Mouse (Mus musculus): ENCODE measurements around the gene Krtap1-3. TPM values are rescaled to one million over a fixed set of nuclear protein-coding genes. Genes with fewer than 3 reads are reported as not detected.

Gene Krtap1-3
- polyA plus RNA-seq, 1 experiment from 2014 or later: not detected

DNA sequence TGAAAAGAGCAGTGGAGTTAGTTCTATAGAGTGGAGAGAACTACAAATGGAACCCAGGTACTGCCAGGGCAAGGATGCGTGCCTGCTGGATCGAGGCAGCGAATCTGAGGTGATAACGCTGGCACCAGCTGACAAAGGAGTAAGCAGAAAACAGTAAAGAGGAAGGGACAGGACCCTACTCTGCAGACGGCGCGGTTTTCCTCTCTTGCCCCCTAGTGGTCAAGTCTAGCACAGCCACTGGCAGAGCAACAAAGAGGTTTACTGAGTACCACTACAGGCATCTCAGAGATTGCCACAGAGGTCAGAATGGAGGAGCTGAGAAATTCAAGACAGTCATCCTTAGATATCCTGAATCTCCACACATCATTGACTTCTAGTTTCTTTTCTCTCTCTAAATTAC lies 17.0 kb downstream of the Krtap1-3 start:
- peak; percentile 70; the same call in 1 of the 2 replicates for ATAC-seq (ENCODE audit: low read depth)
- 1% methylated on average over 7 of the region's 7 CpGs for WGBS
- Histone ChIP-seq H3K27me3 (ENCODE audit: control insufficient read depth, insufficient read depth, low read depth, low read length) (no peaks in the 10 kb centered on the region), H3K9me3 (ENCODE audit: control insufficient read depth, low read length) (no peaks in the 10 kb centered on the region), H3K4me3 (ENCODE audit: low read length) (no peak overlapping the region), H3K27ac (ENCODE audit: low read length) (no peak overlapping the region), H3K4me1 (replicated peaks; ENCODE audit: control insufficient read depth, insufficient read depth, low read length) (0 out of 2 replicates have a peak, but pooled peaks cover 2% of the 10 kb centered on the region), H3K9ac (ENCODE audit: low read length) (peak overlapping the region; percentile 49; the same call in 1 of the 2 replicates), H3K36me3 (ENCODE audit: control insufficient read depth, insufficient read depth, low read length) (no peaks in the 10 kb centered on the region), H3K4me2 (ENCODE audit: low read depth, low read length) (peak overlapping the region; percentile 39)

DNA sequence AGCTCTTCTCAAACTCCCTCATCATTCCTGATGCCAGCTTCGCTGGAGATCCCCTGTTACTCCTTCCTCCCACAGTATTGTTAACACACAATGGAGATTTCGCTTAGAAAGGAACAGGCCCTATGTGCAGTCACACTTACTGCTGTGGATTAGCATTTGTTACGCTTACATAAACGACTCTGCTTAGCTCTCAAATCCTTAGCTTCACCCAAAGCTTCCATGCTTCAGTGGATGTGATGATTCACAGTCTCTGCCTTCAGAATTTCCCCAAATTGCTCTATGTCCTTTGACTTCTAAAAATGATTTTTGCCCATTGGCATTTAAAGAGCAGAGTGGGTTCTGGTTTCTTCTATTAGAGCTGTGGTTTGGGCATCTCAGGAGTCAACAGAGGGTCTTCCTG lies 18.0 kb downstream of the Krtap1-3 start:
- H3K27ac ChIP-seq (ENCODE audit: low read length): no peak overlapping the region
- no peaks in the 10 kb centered on the region for H3K36me3 ChIP-seq (ENCODE audit: control insufficient read depth, insufficient read depth, low read length)
- 0 out of 2 replicates have a peak, but pooled peaks cover 2% of the 10 kb centered on the region for H3K4me1 ChIP-seq (replicated peaks; ENCODE audit: control insufficient read depth, insufficient read depth, low read length)
- H3K9me3 ChIP-seq (ENCODE audit: control insufficient read depth, low read length): no peaks in the 10 kb centered on the region
- WGBS: 54% methylated on average over 4 of the region's 4 CpGs
- H3K9ac ChIP-seq (ENCODE audit: low read length): no peak overlapping the region
- H3K27me3 ChIP-seq (ENCODE audit: control insufficient read depth, insufficient read depth, low read depth, low read length): no peaks in the 10 kb centered on the region
- no peak overlapping the region for H3K4me2 ChIP-seq (ENCODE audit: low read depth, low read length)
- H3K4me3 ChIP-seq (ENCODE audit: low read length): no peak overlapping the region
- ATAC-seq (ENCODE audit: low read depth): no peak

- H3K4me3 ChIP-seq (ENCODE audit: low read length): no peak within 1 kb of the TSS
- no peaks in the 10 kb centered on the region for H3K36me3 ChIP-seq (ENCODE audit: control insufficient read depth, insufficient read depth, low read length)
- H3K9me3 ChIP-seq (ENCODE audit: control insufficient read depth, low read length): no peaks in the 10 kb centered on the region
- no peak within 1 kb of the TSS for H3K4me2 ChIP-seq (ENCODE audit: low read depth, low read length)
- no peaks in the 10 kb centered on the region for H3K4me1 ChIP-seq (replicated peaks; ENCODE audit: control insufficient read depth, insufficient read depth, low read length)
- 91% methylated on average over 7 of the region's 7 CpGs for WGBS
- H3K27me3 ChIP-seq (ENCODE audit: control insufficient read depth, insufficient read depth, low read depth, low read length): no peaks in the 10 kb centered on the region
- no peak for ATAC-seq (ENCODE audit: low read depth)
- no peak within 1 kb of the TSS for H3K9ac ChIP-seq (ENCODE audit: low read length)
- H3K27ac ChIP-seq (ENCODE audit: low read length): no peak within 1 kb of the TSS
These were observed 24.6 kb downstream of the Krtap1-3 start, which contains the start of gene Krtap3-1 for GRCm38 (mm10) chr11:99566530-99566929. Gene Krtap3-1, minus strand, starts transcription at chr11:99566630.

DNA sequence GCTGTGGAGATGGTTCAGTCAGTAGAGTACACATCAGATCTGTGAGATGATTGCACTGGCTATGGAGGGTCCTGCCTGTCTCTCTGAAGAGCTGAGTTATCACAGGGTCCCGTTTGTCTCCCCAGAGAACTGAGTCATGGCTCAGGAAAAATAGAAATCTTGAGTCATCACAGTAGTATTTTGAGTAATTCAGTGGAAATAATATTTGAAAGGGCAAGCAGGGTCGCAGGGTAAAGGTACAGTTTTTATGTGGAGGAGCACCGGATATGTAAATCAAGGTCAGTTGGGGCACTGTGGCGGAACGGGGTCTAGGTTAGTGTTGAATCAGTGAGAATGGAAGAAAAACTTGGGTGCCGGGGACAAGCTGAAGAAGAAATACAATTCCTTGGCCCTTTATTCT lies 28.6 kb downstream of the Krtap1-3 start:
- ATAC-seq (ENCODE audit: low read depth): no peak
- WGBS: 73% methylated on average over 6 of the region's 6 CpGs
- Histone ChIP-seq H3K9ac (ENCODE audit: low read length) (no peak overlapping the region), H3K9me3 (ENCODE audit: control insufficient read depth, low read length) (no peaks in the 10 kb centered on the region), H3K27ac (ENCODE audit: low read length) (no peak overlapping the region), H3K4me2 (ENCODE audit: low read depth, low read length) (no peak overlapping the region), H3K36me3 (ENCODE audit: control insufficient read depth, insufficient read depth, low read length) (no peaks in the 10 kb centered on the region), H3K27me3 (ENCODE audit: control insufficient read depth, insufficient read depth, low read depth, low read length) (no peaks in the 10 kb centered on the region), H3K4me3 (ENCODE audit: low read length) (no peak overlapping the region), H3K4me1 (replicated peaks; ENCODE audit: control insufficient read depth, insufficient read depth, low read length) (no peaks in the 10 kb centered on the region)

GRCm38 (mm10) chr11:99559366-99559765 lies 31.8 kb downstream of the Krtap1-3 start, which contains the start of gene Gm11939:
Gene Gm11939, minus strand, starts transcription at chr11:99559466.
- H3K9ac ChIP-seq (ENCODE audit: low read length): no peak within 1 kb of the TSS

GRCm38 (mm10) chr11:99557976-99558745 lies 33.0 kb downstream of the Krtap1-3 start:
- ATAC-seq (ENCODE audit: low read depth): no peak

More at GRCm38 (mm10) chr11:99559366-99559765, 31.8 kb downstream of the Krtap1-3 start, which contains the start of gene Gm11939:
- ATAC-seq (ENCODE audit: low read depth): no peak
- Histone ChIP-seq H3K27me3 (ENCODE audit: control insufficient read depth, insufficient read depth, low read depth, low read length) (no peaks in the 10 kb centered on the region), H3K4me3 (ENCODE audit: low read length) (no peak within 1 kb of the TSS), H3K27ac (ENCODE audit: low read length) (no peak within 1 kb of the TSS), H3K9me3 (ENCODE audit: control insufficient read depth, low read length) (no peaks in the 10 kb centered on the region), H3K36me3 (ENCODE audit: control insufficient read depth, insufficient read depth, low read length) (no peaks in the 10 kb centered on the region), H3K4me1 (replicated peaks; ENCODE audit: control insufficient read depth, insufficient read depth, low read length) (no peaks in the 10 kb centered on the region), H3K4me2 (ENCODE audit: low read depth, low read length) (no peak within 1 kb of the TSS)
- 82% methylated on average over 9 of the region's 9 CpGs for WGBS

GRCm38 (mm10) chr11:99556753-99557152 lies 34.4 kb downstream of the Krtap1-3 start, which contains the start of gene Krtap3-2:
Gene Krtap3-2, minus strand, starts transcription at chr11:99556853.
- H3K9ac ChIP-seq (ENCODE audit: low read length): no peak within 1 kb of the TSS
- WGBS: 76% methylated on average over 2 of the region's 2 CpGs
- H3K4me1 ChIP-seq (replicated peaks; ENCODE audit: control insufficient read depth, insufficient read depth, low read length): no peaks in the 10 kb centered on the region
- H3K4me3 ChIP-seq (ENCODE audit: low read length): no peak within 1 kb of the TSS
- H3K27me3 ChIP-seq (ENCODE audit: control insufficient read depth, insufficient read depth, low read depth, low read length): no peaks in the 10 kb centered on the region
- H3K36me3 ChIP-seq (ENCODE audit: control insufficient read depth, insufficient read depth, low read length): no peaks in the 10 kb centered on the region
- no peak for ATAC-seq (ENCODE audit: low read depth)
- no peaks in the 10 kb centered on the region for H3K9me3 ChIP-seq (ENCODE audit: control insufficient read depth, low read length)
- H3K27ac ChIP-seq (ENCODE audit: low read length): no peak within 1 kb of the TSS
- no peak within 1 kb of the TSS for H3K4me2 ChIP-seq (ENCODE audit: low read depth, low read length)

More at GRCm38 (mm10) chr11:99557976-99558745, 33.0 kb downstream of the Krtap1-3 start:
- no peaks in the 10 kb centered on the region for H3K9me3 ChIP-seq (ENCODE audit: control insufficient read depth, low read length)
- no peak overlapping the region for H3K27ac ChIP-seq (ENCODE audit: low read length)
- H3K4me1 ChIP-seq (replicated peaks; ENCODE audit: control insufficient read depth, insufficient read depth, low read length): no peaks in the 10 kb centered on the region
- H3K4me2 ChIP-seq (ENCODE audit: low read depth, low read length): no peak overlapping the region
- 61% methylated on average over 3 of the region's 3 CpGs for WGBS
- H3K27me3 ChIP-seq (ENCODE audit: control insufficient read depth, insufficient read depth, low read depth, low read length): no peaks in the 10 kb centered on the region
- H3K4me3 ChIP-seq (ENCODE audit: low read length): no peak overlapping the region
- no peaks in the 10 kb centered on the region for H3K36me3 ChIP-seq (ENCODE audit: control insufficient read depth, insufficient read depth, low read length)
- H3K9ac ChIP-seq (ENCODE audit: low read length): no peak overlapping the region

- Histone ChIP-seq H3K27me3 (ENCODE audit: control insufficient read depth, insufficient read depth, low read depth, low read length) (no peaks in the 10 kb centered on the region), H3K4me2 (ENCODE audit: low read depth, low read length) (no peak overlapping the region), H3K4me3 (ENCODE audit: low read length) (no peak overlapping the region), H3K36me3 (ENCODE audit: control insufficient read depth, insufficient read depth, low read length) (no peaks in the 10 kb centered on the region), H3K9me3 (ENCODE audit: control insufficient read depth, low read length) (no peaks in the 10 kb centered on the region), H3K27ac (ENCODE audit: low read length) (no peak overlapping the region), H3K9ac (ENCODE audit: low read length) (no peak overlapping the region), H3K4me1 (replicated peaks; ENCODE audit: control insufficient read depth, insufficient read depth, low read length) (no peaks in the 10 kb centered on the region)
- WGBS: 80% methylated on average over 2 of the region's 2 CpGs
- ATAC-seq (ENCODE audit: low read depth): no peak
These were observed 34.9 kb downstream of the Krtap1-3 start for GRCm38 (mm10) chr11:99556195-99556594.

DNA sequence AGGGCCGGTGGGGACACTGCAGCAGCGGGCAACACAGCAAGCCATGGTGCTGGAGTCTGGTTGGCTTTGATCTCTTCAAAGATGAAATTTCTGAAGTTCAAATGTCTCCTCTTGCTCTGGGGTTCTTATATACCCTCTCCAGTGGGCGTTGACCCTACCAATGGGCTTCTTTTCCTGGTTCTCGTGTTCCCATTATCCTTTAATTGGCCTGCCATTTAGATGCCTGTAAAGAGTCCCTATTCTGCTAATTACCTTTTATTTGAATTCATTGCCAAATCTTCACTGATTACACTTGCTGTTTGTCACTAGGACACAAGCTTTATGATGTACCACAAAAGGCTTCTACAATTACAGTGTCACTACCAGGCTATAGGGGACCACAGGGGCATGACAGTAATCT lies 40.4 kb downstream of the Krtap1-3 start, which contains the start of gene Krtap3-3:
Gene Krtap3-3, minus strand, starts transcription at position 101 of the 400 bp plus-strand sequence.
- Histone ChIP-seq H3K9me3 (ENCODE audit: control insufficient read depth, low read length) (no peaks in the 10 kb centered on the region), H3K4me2 (ENCODE audit: low read depth, low read length) (no peak within 1 kb of the TSS), H3K27ac (ENCODE audit: low read length) (no peak within 1 kb of the TSS), H3K4me3 (ENCODE audit: low read length) (no peak within 1 kb of the TSS), H3K27me3 (ENCODE audit: control insufficient read depth, insufficient read depth, low read depth, low read length) (no peaks in the 10 kb centered on the region), H3K36me3 (ENCODE audit: control insufficient read depth, insufficient read depth, low read length) (no peaks in the 10 kb centered on the region), H3K9ac (ENCODE audit: low read length) (no peak within 1 kb of the TSS), H3K4me1 (replicated peaks; ENCODE audit: control insufficient read depth, insufficient read depth, low read length) (no peaks in the 10 kb centered on the region)
- 68% methylated on average over 4 of the region's 4 CpGs for WGBS
- ATAC-seq (ENCODE audit: low read depth): no peak
